Mouse (Mus musculus): ENCODE results near the gene Mfsd11.
A peak's percentile ranks its signal among the peaks of the same experiment; 100 is the strongest.
"Not testable (repeated sequence)": the region's sequence is repeated elsewhere in the genome, so short reads cannot be mapped to it uniquely, and the experiment has no call there.

Gene Mfsd11

GRCm38 (mm10) chr11:116821057-116821940 lies 30.9 kb upstream of the Mfsd11 start:
- no peak for DNase-seq (ENCODE audit: low spot score)

GRCm38 (mm10) chr11:116822215-116822614 lies 30.0 kb upstream of the Mfsd11 start:
- DNase-seq (ENCODE audit: low spot score) = no peak

- no peak for DNase-seq (ENCODE audit: low spot score)
Observed at GRCm38 (mm10) chr11:116822626-116823025, 29.6 kb upstream of the Mfsd11 start.

GRCm38 (mm10) chr11:116823255-116823654 lies 29.0 kb upstream of the Mfsd11 start:
- no peak for DNase-seq (ENCODE audit: low spot score)

GRCm38 (mm10) chr11:116823885-116824284 lies 28.4 kb upstream of the Mfsd11 start:
- DNase-seq (ENCODE audit: low spot score) = not testable (repeated sequence)

GRCm38 (mm10) chr11:116825230-116825629 lies 27.0 kb upstream of the Mfsd11 start:
- DNase-seq (ENCODE audit: low spot score) = no peak

GRCm38 (mm10) chr11:116826550-116827504 lies 25.4 kb upstream of the Mfsd11 start:
- DNase-seq (ENCODE audit: low spot score) = no peak

- no peak for DNase-seq (ENCODE audit: low spot score)
Observed at GRCm38 (mm10) chr11:116827534-116828165, 24.6 kb upstream of the Mfsd11 start, which contains the start of gene Mxra7. TSS of gene Mxra7 (minus strand) at chr11:116828046.

GRCm38 (mm10) chr11:116832172-116832685 lies 20.0 kb upstream of the Mfsd11 start:
- DNase-seq (ENCODE audit: low spot score) = no peak

- no peak for DNase-seq (ENCODE audit: low spot score)
Observed at GRCm38 (mm10) chr11:116834954-116835353, 17.3 kb upstream of the Mfsd11 start.

GRCm38 (mm10) chr11:116836283-116836682 lies 16.0 kb upstream of the Mfsd11 start:
- no peak for DNase-seq (ENCODE audit: low spot score)

GRCm38 (mm10) chr11:116837441-116837840 lies 14.8 kb upstream of the Mfsd11 start:
- DNase-seq (ENCODE audit: low spot score) = no peak

GRCm38 (mm10) chr11:116838936-116839335 lies 13.3 kb upstream of the Mfsd11 start:
- DNase-seq (ENCODE audit: low spot score) = no peak

GRCm38 (mm10) chr11:116839601-116840000 lies 12.6 kb upstream of the Mfsd11 start:
- no peak for DNase-seq (ENCODE audit: low spot score)

GRCm38 (mm10) chr11:116840748-116841147 lies 11.5 kb upstream of the Mfsd11 start:
- no peak for DNase-seq (ENCODE audit: low spot score)

- DNase-seq (ENCODE audit: low spot score) = peak; percentile 54
Observed at GRCm38 (mm10) chr11:116842531-116843260, 9.5 kb upstream of the Mfsd11 start.

- peak; percentile 94 for DNase-seq (ENCODE audit: low spot score)
Observed at GRCm38 (mm10) chr11:116843261-116844233, 8.7 kb upstream of the Mfsd11 start, which contains the start of the genes Mettl23 and Jmjd6. TSS of gene Mettl23 (plus strand) at chr11:116843278. TSS of gene Jmjd6 (minus strand) at chr11:116843449.

- no peak for DNase-seq (ENCODE audit: low spot score)
Observed at GRCm38 (mm10) chr11:116846593-116847181, 5.6 kb upstream of the Mfsd11 start.

All from c-Kit-positive CD71-positive TER-119-positive erythroid progenitor cells, embryonic 14.5 days (primary cell).